ENCODE assay signal across 13 mouse cellular contexts in genomic region chr13:50209651-50210050, GRCm38 (mm10). TPM values are rescaled to one million over a fixed set of nuclear protein-coding genes. Genes with fewer than 3 reads are reported as not detected.
"Had no signal": no experiment of that assay in that cellular context is flagged by ENCODE, and none has a peak within 500 bp of the region (broad histone marks: within the 10 kb centered on the region; RNA-seq: fewer than 3 reads in every experiment).

No protein-coding gene starts in this region.

RNA-seq across cellular contexts. Expression of gene Gm906, which starts 40.5 kb away (rescaled TPM):
- polyA plus RNA-seq: neural tube, embryonic 12.5 days; neural tube, embryonic 13.5 days; neural tube, embryonic 14.5 days; neural tube, embryonic 15.5 days; small intestine, adult 2 months; spleen, adult 2 months; stomach, embryonic 14.5 days; stomach, embryonic 15.5 days; stomach, embryonic 16.5 days; stomach, postnatal 0 days; thymus, adult 2 months; thymus, postnatal 0 days; urinary bladder, adult 2 months had no signal
